Mouse (Mus musculus) embryonic facial prominence, embryonic 12.5 days (tissue): ENCODE results near the gene Rbm38. TPM values are rescaled to one million over a fixed set of nuclear protein-coding genes. Genes with fewer than 3 reads are reported as not detected.

ENCODE experiments used
- ATAC-seq: fragments of 200-750 bp; cut with Nextera tagmentation; 2 replicates; pipeline ENCODE4 v1.8.0; 2017; ENCODE audit not compliant: insufficient number of reproducible peaks, insufficient read depth, low FRiP score, low TSS enrichment
- H3K27ac ChIP-seq: fragments of 300-500 bp; sonication (generic); 2 replicates; pipeline ENCODE4 v1.5.1; 2016; ENCODE audit warnings: mild to moderate bottlenecking
- H3K27me3 ChIP-seq: fragments of 300-500 bp; sonication (generic); 2 replicates; pipeline ENCODE4 v1.6.1; 2016; ENCODE audit warnings: mild to moderate bottlenecking, moderate library complexity
- H3K36me3 ChIP-seq: fragments of 300-500 bp; sonication (generic); 2 replicates; pipeline ENCODE4 v1.6.1; 2016; ENCODE audit warnings: mild to moderate bottlenecking
- H3K4me1 ChIP-seq: fragments of 300-500 bp; sonication (generic); 2 replicates; pipeline ENCODE4 v1.6.1; 2016
- H3K4me2 ChIP-seq: fragments of 300-500 bp; sonication (generic); replicated peaks from 2 replicates; pipeline ENCODE4 v1.6.1; 2016; ENCODE audit warnings: mild to moderate bottlenecking, moderate library complexity
- H3K4me3 ChIP-seq: fragments of 300-500 bp; sonication (generic); 2 replicates; pipeline ENCODE4 v1.5.1; 2016; ENCODE audit warnings: mild to moderate bottlenecking
- H3K9ac ChIP-seq: fragments of 300-500 bp; sonication (generic); 2 replicates; pipeline ENCODE4 v1.6.1; 2016; ENCODE audit warnings: mild to moderate bottlenecking, moderate library complexity
- H3K9me3 ChIP-seq: fragments of 300-500 bp; sonication (generic); 2 replicates; pipeline ENCODE4 v1.6.1; 2016; ENCODE audit warnings: mild to moderate bottlenecking, moderate library complexity
- WGBS: fragments of 180-500 bp; shearing (Covaris S2); methylation state at CpG from one replicate; pipeline ENCODE4 v1.1.7; 2016; 5-methylcytosine and 5-hydroxymethylcytosine counted together
- polyA plus RNA-seq: library from polyadenylated mRNA; unstranded; fragments of >200 nt; fragmentation: Nextera tagmentation; extraction: Ambion mirVana; gene quantifications from 2 replicates; pipeline ENCODE4 v1.2.1, GENCODE M21; 2016

Rbm38 gene
- polyA plus RNA-seq, 1 experiment from 2014 or later, result 39.5 TPM

GRCm38 (mm10) chr2:173018618-173019017 is 1.7 kb upstream of the Rbm38 start:
- H3K9ac ChIP-seq, result no peak overlapping the region
- H3K27ac ChIP-seq, result no peak overlapping the region
- WGBS, result 16% methylated on average over 8 of the region's 8 CpGs

GRCm38 (mm10) chr2:173019322-173019721 is 976 bp upstream of the Rbm38 start:
- H3K4me2 ChIP-seq, result peak overlapping the region; percentile 83
- H3K36me3 ChIP-seq, result peaks cover 21% of the 10 kb centered on the region
- peak overlapping the region; percentile 30; the same call in 1 of the 2 replicates for H3K9ac ChIP-seq
- WGBS, result 16% methylated on average over 9 of the region's 9 CpGs
- H3K4me3 ChIP-seq, result peak overlapping the region; percentile 36
- no peak overlapping the region for H3K27ac ChIP-seq
- no peak for ATAC-seq
- H3K4me1 ChIP-seq, result peaks cover 29% of the 10 kb centered on the region
- no peaks in the 10 kb centered on the region for H3K9me3 ChIP-seq
- H3K27me3 ChIP-seq, result peaks cover 14% of the 10 kb centered on the region

More at GRCm38 (mm10) chr2:173018618-173019017, 1.7 kb upstream of the Rbm38 start:
- no peak overlapping the region for H3K4me2 ChIP-seq
- no peak for ATAC-seq
- no peaks in the 10 kb centered on the region for H3K9me3 ChIP-seq
- H3K27me3 ChIP-seq, result peaks cover 14% of the 10 kb centered on the region
- H3K4me1 ChIP-seq, result peaks cover 22% of the 10 kb centered on the region
- peaks cover 27% of the 10 kb centered on the region for H3K36me3 ChIP-seq
- H3K4me3 ChIP-seq, result no peak overlapping the region

DNA sequence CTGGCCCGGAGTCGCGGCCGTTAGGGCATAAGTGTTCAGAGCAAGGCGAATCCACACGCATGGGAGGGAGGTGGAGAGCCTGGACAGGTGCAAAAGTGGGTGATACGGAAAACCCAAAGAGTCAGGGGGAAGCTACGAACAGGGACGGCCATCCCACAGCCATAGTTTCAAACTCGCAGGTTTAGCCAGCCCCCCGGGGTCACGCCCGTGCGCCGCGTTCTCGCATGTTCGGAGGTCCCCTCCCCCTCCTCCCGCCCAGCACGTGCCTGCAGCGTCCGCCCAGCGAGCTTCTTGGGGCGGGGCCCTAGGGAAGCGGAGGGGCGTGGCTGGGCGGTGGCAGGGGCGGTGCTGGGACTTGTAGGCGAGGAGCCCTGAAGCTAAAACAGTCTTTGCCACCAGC is 508 bp upstream of the Rbm38 start:
- under 1% methylated on average over 29 of the region's 29 CpGs for WGBS
- peak overlapping the region; percentile 83 for H3K4me2 ChIP-seq
- peak; percentile 59 for ATAC-seq
- peak overlapping the region; percentile 30 for H3K9ac ChIP-seq
- H3K4me1 ChIP-seq, result peaks cover 34% of the 10 kb centered on the region
- peaks cover 20% of the 10 kb centered on the region for H3K36me3 ChIP-seq
- peaks cover 14% of the 10 kb centered on the region for H3K27me3 ChIP-seq
- no peaks in the 10 kb centered on the region for H3K9me3 ChIP-seq
- no peak overlapping the region for H3K27ac ChIP-seq
- peak overlapping the region; percentile 36 for H3K4me3 ChIP-seq

GRCm38 (mm10) chr2:173021633-173022055 is 1.3 kb downstream of the Rbm38 start:
- H3K9ac ChIP-seq, result peak overlapping the region; percentile 63
- peaks cover 9% of the 10 kb centered on the region; the same call in 1 of the 2 replicates for H3K36me3 ChIP-seq
- H3K9me3 ChIP-seq, result no peaks in the 10 kb centered on the region
- H3K27me3 ChIP-seq, result peaks cover 14% of the 10 kb centered on the region
- H3K27ac ChIP-seq, result peak overlapping the region; percentile 46; the same call in 1 of the 2 replicates
- peaks cover 46% of the 10 kb centered on the region for H3K4me1 ChIP-seq
- ATAC-seq, result peak; percentile 53; the same call in 1 of the 2 replicates
- peak overlapping the region; percentile 73 for H3K4me3 ChIP-seq
- peak overlapping the region; percentile 83 for H3K4me2 ChIP-seq
- under 1% methylated on average over 54 of the region's 54 CpGs for WGBS

DNA sequence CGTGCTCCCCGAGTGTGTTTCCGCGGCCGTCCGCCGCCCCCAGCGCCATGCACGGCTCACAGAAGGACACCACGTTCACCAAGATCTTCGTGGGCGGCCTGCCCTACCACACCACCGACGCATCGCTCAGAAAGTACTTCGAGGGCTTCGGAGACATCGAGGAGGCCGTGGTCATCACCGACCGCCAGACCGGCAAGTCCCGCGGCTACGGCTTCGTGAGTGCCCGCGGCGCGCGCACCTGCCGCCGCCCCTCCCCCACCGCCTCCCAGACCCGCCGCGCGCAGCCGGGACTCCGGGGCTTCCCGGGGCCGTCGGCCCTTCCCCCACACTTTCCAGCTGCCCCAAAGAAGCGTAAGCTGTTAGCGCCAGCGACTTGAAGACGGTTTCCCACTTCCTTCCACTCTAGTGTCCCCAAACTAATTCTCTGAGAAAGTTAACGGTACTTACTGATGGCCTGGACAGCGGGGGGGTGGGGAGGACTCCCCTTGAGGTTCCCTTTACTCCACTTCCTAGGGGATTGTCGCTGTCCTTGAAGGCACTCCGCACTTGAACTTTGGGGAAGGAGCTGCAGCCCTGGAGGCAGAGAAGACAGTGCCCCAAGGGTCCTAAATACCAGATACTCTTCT is 1.9 kb downstream of the Rbm38 start:
- H3K4me3 ChIP-seq, result peak overlapping the region; percentile 73
- peaks cover 14% of the 10 kb centered on the region for H3K27me3 ChIP-seq
- no peaks in the 10 kb centered on the region for H3K9me3 ChIP-seq
- peaks cover 50% of the 10 kb centered on the region for H3K4me1 ChIP-seq
- peak overlapping the region; percentile 46; the same call in 1 of the 2 replicates for H3K27ac ChIP-seq
- ATAC-seq, result no peak
- peaks cover 14% of the 10 kb centered on the region; the same call in 1 of the 2 replicates for H3K36me3 ChIP-seq
- peak overlapping the region; percentile 83 for H3K4me2 ChIP-seq
- WGBS, result under 1% methylated on average over 51 of the region's 51 CpGs
- peak overlapping the region; percentile 63 for H3K9ac ChIP-seq

- peak overlapping the region; percentile 73 for H3K4me3 ChIP-seq
- peak overlapping the region; percentile 83 for H3K4me2 ChIP-seq
- peaks cover 18% of the 10 kb centered on the region; the same call in 1 of the 2 replicates for H3K36me3 ChIP-seq
- no peaks in the 10 kb centered on the region for H3K9me3 ChIP-seq
- ATAC-seq, result no peak
- H3K4me1 ChIP-seq, result peaks cover 50% of the 10 kb centered on the region
- peak overlapping the region; percentile 63 for H3K9ac ChIP-seq
- peaks cover 14% of the 10 kb centered on the region for H3K27me3 ChIP-seq
- no peak overlapping the region for H3K27ac ChIP-seq
- 32% methylated on average over 10 of the region's 10 CpGs for WGBS
These were observed 2.5 kb downstream of the Rbm38 start for GRCm38 (mm10) chr2:173022813-173023212.

- H3K4me3 ChIP-seq, result peak overlapping the region; percentile 73
- no peaks in the 10 kb centered on the region for H3K9me3 ChIP-seq
- H3K27me3 ChIP-seq, result peaks cover 14% of the 10 kb centered on the region
- H3K27ac ChIP-seq, result no peak overlapping the region
- ATAC-seq, result no peak
- peaks cover 22% of the 10 kb centered on the region for H3K36me3 ChIP-seq
- 89% methylated on average over 7 of the region's 7 CpGs for WGBS
- peak overlapping the region; percentile 83 for H3K4me2 ChIP-seq
- H3K4me1 ChIP-seq, result peaks cover 53% of the 10 kb centered on the region
- H3K9ac ChIP-seq, result peak overlapping the region; percentile 63; the same call in 1 of the 2 replicates
These were observed 3.1 kb downstream of the Rbm38 start for GRCm38 (mm10) chr2:173023371-173023851.

- Histone ChIP-seq H3K4me3 (peak overlapping the region; percentile 73; the same call in 1 of the 2 replicates), H3K4me1 (peaks cover 53% of the 10 kb centered on the region), H3K9me3 (no peaks in the 10 kb centered on the region), H3K36me3 (peaks cover 22% of the 10 kb centered on the region), H3K27me3 (peaks cover 14% of the 10 kb centered on the region), H3K9ac (no peak overlapping the region), H3K27ac (no peak overlapping the region), H3K4me2 (peak overlapping the region; percentile 83; the same call in 1 of the 2 replicates)
- no peak for ATAC-seq
- 81% methylated on average over 4 of the region's 4 CpGs for WGBS
These were observed 3.7 kb downstream of the Rbm38 start for GRCm38 (mm10) chr2:173023966-173024365.

DNA sequence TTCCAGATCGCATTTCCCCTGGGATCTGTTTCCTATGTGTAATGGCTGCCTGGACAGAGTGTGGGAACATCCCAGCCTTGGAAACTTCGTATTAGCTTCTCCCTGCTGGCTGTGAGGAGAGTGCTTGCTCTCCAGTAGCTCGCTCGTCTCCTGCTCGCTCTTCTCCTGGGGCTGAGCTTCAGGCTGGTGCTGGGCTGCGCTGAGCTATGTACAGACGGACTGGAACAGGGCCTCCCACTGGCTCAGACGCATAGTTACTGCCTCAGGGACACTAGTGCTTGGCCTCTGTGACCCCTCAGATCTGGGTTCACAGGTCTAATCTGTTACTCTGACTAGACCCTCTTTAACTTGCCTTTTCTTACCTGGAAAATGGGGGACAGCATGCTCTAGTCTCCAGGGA is 4.1 kb downstream of the Rbm38 start:
- H3K4me2 ChIP-seq, result peak overlapping the region; percentile 83; the same call in 1 of the 2 replicates
- 72% methylated on average over 8 of the region's 8 CpGs for WGBS
- H3K4me3 ChIP-seq, result 0 out of 2 replicates have a peak overlapping the region, but pooled peaks have one; percentile 73
- no peak overlapping the region for H3K27ac ChIP-seq
- H3K4me1 ChIP-seq, result peaks cover 51% of the 10 kb centered on the region
- H3K27me3 ChIP-seq, result peaks cover 12% of the 10 kb centered on the region
- peaks cover 26% of the 10 kb centered on the region for H3K36me3 ChIP-seq
- ATAC-seq, result no peak
- H3K9ac ChIP-seq, result 0 out of 2 replicates have a peak overlapping the region, but pooled peaks have one; percentile 31
- H3K9me3 ChIP-seq, result no peaks in the 10 kb centered on the region

GRCm38 (mm10) chr2:173024938-173025337 is 4.6 kb downstream of the Rbm38 start:
- Histone ChIP-seq H3K9me3 (no peaks in the 10 kb centered on the region), H3K9ac (peak overlapping the region; percentile 31; the same call in 1 of the 2 replicates), H3K27me3 (peaks cover 10% of the 10 kb centered on the region), H3K27ac (no peak overlapping the region), H3K36me3 (peaks cover 32% of the 10 kb centered on the region), H3K4me3 (no peak overlapping the region), H3K4me1 (peaks cover 48% of the 10 kb centered on the region), H3K4me2 (peak overlapping the region; percentile 83)
- no peak for ATAC-seq
- 30% methylated on average over 4 of the region's 4 CpGs for WGBS

GRCm38 (mm10) chr2:173026286-173026685 is 6.0 kb downstream of the Rbm38 start:
- Histone ChIP-seq H3K27me3 (no peaks in the 10 kb centered on the region), H3K36me3 (peaks cover 45% of the 10 kb centered on the region), H3K4me2 (no peak overlapping the region), H3K9me3 (no peaks in the 10 kb centered on the region), H3K27ac (peak overlapping the region; percentile 41), H3K9ac (no peak overlapping the region; the same call in 1 of the 2 replicates), H3K4me3 (no peak overlapping the region), H3K4me1 (peaks cover 43% of the 10 kb centered on the region)
- ATAC-seq, result no peak
- 81% methylated on average over 5 of the region's 5 CpGs for WGBS
